Mouse (Mus musculus): Measurements from ENCODE around the gene 2700097O09Rik. TPM values are rescaled to one million over a fixed set of nuclear protein-coding genes. Genes with fewer than 3 reads are reported as not detected.
"Not testable (repeated sequence)": the region's sequence is repeated elsewhere in the genome, so short reads cannot be mapped to it uniquely, and the experiment has no call there.

Gene 2700097O09Rik
- polyA plus RNA-seq, 1 experiment from 2014 or later, result 25.4 TPM

DNA sequence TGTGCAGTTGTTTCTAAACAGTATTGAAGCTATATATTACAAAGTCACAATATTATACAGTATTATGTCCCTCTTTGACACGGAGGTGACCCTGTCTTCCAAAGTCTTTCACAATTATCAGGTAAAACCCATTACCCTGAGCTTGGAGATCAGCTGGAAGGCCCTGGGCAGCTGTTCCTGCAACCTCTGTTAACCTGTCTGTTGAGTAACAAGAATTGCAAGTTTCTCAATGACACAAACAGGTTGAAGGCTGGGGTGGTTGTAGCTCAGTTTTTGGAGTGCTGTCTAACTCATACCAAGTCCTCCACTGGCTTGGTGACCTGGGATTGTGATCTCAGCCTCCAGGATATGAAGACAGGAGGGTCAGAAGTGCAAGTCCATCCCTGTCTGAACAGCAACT, 66.9 kb downstream of the 2700097O09Rik start:
- no peaks in the 10 kb centered on the region for H3K9me3 ChIP-seq (ENCODE audit: control insufficient read depth, low read length)
- H3K9ac ChIP-seq (ENCODE audit: low read length), result no peak overlapping the region
- no peaks in the 10 kb centered on the region for H3K36me3 ChIP-seq (ENCODE audit: control insufficient read depth, insufficient read depth, low read length)
- no peaks in the 10 kb centered on the region for H3K27me3 ChIP-seq (ENCODE audit: control insufficient read depth, insufficient read depth, low read length)
- WGBS, result 81% methylated on average over 1 of the region's 1 CpGs
- no peak overlapping the region for H3K4me3 ChIP-seq (ENCODE audit: control insufficient read depth in 1 of 2, insufficient read depth in 1 of 2, low read depth in 1 of 2, low read length in 2 of 2)
- no peak overlapping the region for H3K4me2 ChIP-seq (ENCODE audit: low read length)
- H3K4me1 ChIP-seq (ENCODE audit: control insufficient read depth in 2 of 2, insufficient read depth in 2 of 2, low read length in 2 of 2), result no peaks in the 10 kb centered on the region
- no peak overlapping the region for H3K27ac ChIP-seq (replicated peaks in 1 of 2; ENCODE audit: control insufficient read depth in 1 of 2, insufficient read depth in 1 of 2, low read depth in 2 of 2, low read length in 2 of 2)
- ATAC-seq (ENCODE audit: insufficient number of reproducible peaks, insufficient read depth, low FRiP score, low read depth), result no peak

DNA sequence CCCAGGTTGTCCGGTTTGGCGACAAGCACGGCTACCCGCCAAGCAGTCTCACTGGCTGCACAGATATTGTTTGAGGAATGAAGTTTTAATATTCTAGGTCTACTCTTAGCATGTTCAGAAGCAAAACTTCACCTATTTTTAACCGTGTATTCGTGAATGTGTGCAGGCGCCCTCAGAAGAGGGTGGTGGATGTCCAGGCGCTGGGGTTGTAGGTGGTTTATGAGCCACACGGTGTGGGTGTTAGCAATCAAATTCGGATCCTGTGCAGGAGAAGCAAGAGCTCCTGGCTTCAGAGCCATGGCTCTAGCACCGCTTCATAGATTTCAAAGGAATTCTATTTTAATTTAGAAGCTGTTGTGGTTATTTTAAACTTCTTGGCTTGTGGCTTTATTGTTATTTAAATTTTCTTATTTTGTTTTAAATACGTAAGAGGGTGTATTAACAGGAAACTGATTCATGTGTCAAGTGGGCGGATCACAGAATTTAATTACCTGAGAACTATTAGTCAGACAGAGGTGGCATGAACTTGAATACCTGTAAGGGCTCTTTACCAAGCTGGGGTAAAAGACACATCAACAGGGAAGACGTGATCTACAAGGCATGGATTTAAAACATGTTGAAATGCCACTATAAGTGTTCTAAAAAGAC, 72.4 kb downstream of the 2700097O09Rik start:
- Histone ChIP-seq H3K36me3 (ENCODE audit: control insufficient read depth, insufficient read depth, low read length) (no peaks in the 10 kb centered on the region), H3K9ac (ENCODE audit: low read length) (no peak overlapping the region), H3K4me2 (ENCODE audit: low read length) (no peak overlapping the region), H3K9me3 (ENCODE audit: control insufficient read depth, low read length) (0 out of 2 replicates have a peak, but pooled peaks cover 3% of the 10 kb centered on the region), H3K4me1 (ENCODE audit: control insufficient read depth in 2 of 2, insufficient read depth in 2 of 2, low read length in 2 of 2) (no peaks in the 10 kb centered on the region), H3K27me3 (ENCODE audit: control insufficient read depth, insufficient read depth, low read length) (no peaks in the 10 kb centered on the region), H3K4me3 (ENCODE audit: control insufficient read depth in 1 of 2, insufficient read depth in 1 of 2, low read depth in 1 of 2, low read length in 2 of 2) (no peak overlapping the region), H3K27ac (replicated peaks in 1 of 2; ENCODE audit: control insufficient read depth in 1 of 2, insufficient read depth in 1 of 2, low read depth in 2 of 2, low read length in 2 of 2) (no peak overlapping the region)
- 86% methylated on average over 14 of the region's 14 CpGs for WGBS
- ATAC-seq (ENCODE audit: insufficient number of reproducible peaks, insufficient read depth, low FRiP score, low read depth), result no peak

DNA sequence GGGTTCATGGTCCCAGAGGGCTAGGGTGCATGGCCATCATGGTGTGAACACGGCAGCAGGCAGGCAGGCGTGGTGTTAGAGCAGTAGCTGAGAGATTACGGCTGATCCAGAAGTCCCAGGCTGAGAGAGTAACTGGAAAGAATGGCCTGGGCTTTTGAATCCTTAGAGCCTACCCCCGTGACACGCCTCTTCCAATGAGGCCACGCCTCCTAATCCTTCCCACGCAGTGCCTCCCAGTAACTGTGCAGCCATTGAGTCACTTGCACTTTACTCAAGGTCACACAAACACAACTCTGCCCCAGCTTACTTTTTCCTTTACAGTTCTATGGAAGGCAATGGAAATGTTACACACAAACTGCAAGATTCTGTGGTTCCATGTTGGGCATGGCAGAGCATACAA, 73.8 kb downstream of the 2700097O09Rik start:
- Histone ChIP-seq H3K27ac (replicated peaks in 1 of 2; ENCODE audit: control insufficient read depth in 1 of 2, insufficient read depth in 1 of 2, low read depth in 2 of 2, low read length in 2 of 2) (no peak overlapping the region), H3K4me3 (ENCODE audit: control insufficient read depth in 1 of 2, insufficient read depth in 1 of 2, low read depth in 1 of 2, low read length in 2 of 2) (no peak overlapping the region), H3K4me1 (ENCODE audit: control insufficient read depth in 2 of 2, insufficient read depth in 2 of 2, low read length in 2 of 2) (no peaks in the 10 kb centered on the region), H3K9me3 (ENCODE audit: control insufficient read depth, low read length) (0 out of 2 replicates have a peak, but pooled peaks cover 3% of the 10 kb centered on the region), H3K36me3 (ENCODE audit: control insufficient read depth, insufficient read depth, low read length) (no peaks in the 10 kb centered on the region), H3K9ac (ENCODE audit: low read length) (no peak overlapping the region), H3K4me2 (ENCODE audit: low read length) (no peak overlapping the region), H3K27me3 (ENCODE audit: control insufficient read depth, insufficient read depth, low read length) (no peaks in the 10 kb centered on the region)
- no peak for ATAC-seq (ENCODE audit: insufficient number of reproducible peaks, insufficient read depth, low FRiP score, low read depth)
- 93% methylated on average over 7 of the region's 7 CpGs for WGBS

DNA sequence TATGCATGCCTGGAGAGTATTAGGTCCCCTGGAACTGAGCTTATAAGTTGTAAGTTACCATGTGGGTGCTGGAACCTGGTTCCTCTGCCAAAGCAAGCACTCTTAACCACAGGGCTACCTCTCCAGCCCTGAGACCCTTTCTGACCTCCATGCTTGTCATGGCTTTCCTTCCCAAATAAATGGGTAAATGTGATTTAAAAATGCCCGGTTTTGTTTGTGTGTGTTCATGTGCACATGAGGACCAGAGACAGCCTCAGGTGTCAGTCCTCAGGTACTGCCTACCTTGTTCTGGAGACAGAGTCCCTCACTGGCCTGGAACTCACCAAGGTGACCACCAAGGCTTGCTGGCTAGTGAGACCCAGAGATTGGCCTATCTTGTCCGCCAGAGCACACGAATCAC, 75.5 kb downstream of the 2700097O09Rik start:
- WGBS, result 90% methylated on average over 3 of the region's 3 CpGs
- no peak for ATAC-seq (ENCODE audit: insufficient number of reproducible peaks, insufficient read depth, low FRiP score, low read depth)
- no peak overlapping the region for H3K9ac ChIP-seq (ENCODE audit: low read length)
- H3K9me3 ChIP-seq (ENCODE audit: control insufficient read depth, low read length), result 0 out of 2 replicates have a peak, but pooled peaks cover 3% of the 10 kb centered on the region
- no peaks in the 10 kb centered on the region for H3K4me1 ChIP-seq (ENCODE audit: control insufficient read depth in 2 of 2, insufficient read depth in 2 of 2, low read length in 2 of 2)
- no peak overlapping the region for H3K4me3 ChIP-seq (ENCODE audit: control insufficient read depth in 1 of 2, insufficient read depth in 1 of 2, low read depth in 1 of 2, low read length in 2 of 2)
- H3K36me3 ChIP-seq (ENCODE audit: control insufficient read depth, insufficient read depth, low read length), result no peaks in the 10 kb centered on the region
- H3K27ac ChIP-seq (replicated peaks in 1 of 2; ENCODE audit: control insufficient read depth in 1 of 2, insufficient read depth in 1 of 2, low read depth in 2 of 2, low read length in 2 of 2), result no peak overlapping the region
- H3K27me3 ChIP-seq (ENCODE audit: control insufficient read depth, insufficient read depth, low read length), result no peaks in the 10 kb centered on the region
- H3K4me2 ChIP-seq (ENCODE audit: low read length), result no peak overlapping the region

DNA sequence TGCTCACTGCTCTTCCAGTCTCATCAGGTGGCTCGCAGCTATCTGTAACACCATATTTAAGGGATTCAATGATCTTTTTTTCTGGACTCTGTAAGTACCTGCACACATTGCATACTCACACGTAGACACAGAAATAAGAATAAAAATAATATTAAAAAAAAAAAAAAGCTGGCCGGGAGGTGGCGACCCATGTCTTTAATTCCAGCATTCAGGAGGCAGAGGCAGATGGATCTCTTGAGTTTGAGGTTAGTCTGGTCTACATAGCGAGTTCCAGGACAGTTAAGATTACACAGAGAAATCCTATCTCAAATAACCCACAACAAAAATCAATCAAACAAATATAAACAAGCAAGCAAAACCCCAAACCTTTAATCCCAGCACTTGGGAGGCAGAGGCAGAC, 76.1 kb downstream of the 2700097O09Rik start:
- H3K4me2 ChIP-seq (ENCODE audit: low read length), result no peak overlapping the region
- no peak overlapping the region for H3K27ac ChIP-seq (replicated peaks in 1 of 2; ENCODE audit: control insufficient read depth in 1 of 2, insufficient read depth in 1 of 2, low read depth in 2 of 2, low read length in 2 of 2)
- H3K4me3 ChIP-seq (ENCODE audit: control insufficient read depth in 1 of 2, insufficient read depth in 1 of 2, low read depth in 1 of 2, low read length in 2 of 2), result no peak overlapping the region
- H3K9ac ChIP-seq (ENCODE audit: low read length), result no peak overlapping the region
- H3K4me1 ChIP-seq (ENCODE audit: control insufficient read depth in 2 of 2, insufficient read depth in 2 of 2, low read length in 2 of 2), result no peaks in the 10 kb centered on the region
- ATAC-seq (ENCODE audit: insufficient number of reproducible peaks, insufficient read depth, low FRiP score, low read depth), result no peak
- 0 out of 2 replicates have a peak, but pooled peaks cover 3% of the 10 kb centered on the region for H3K9me3 ChIP-seq (ENCODE audit: control insufficient read depth, low read length)
- H3K36me3 ChIP-seq (ENCODE audit: control insufficient read depth, insufficient read depth, low read length), result no peaks in the 10 kb centered on the region
- WGBS, result 84% methylated on average over 5 of the region's 5 CpGs
- no peaks in the 10 kb centered on the region for H3K27me3 ChIP-seq (ENCODE audit: control insufficient read depth, insufficient read depth, low read length)

DNA sequence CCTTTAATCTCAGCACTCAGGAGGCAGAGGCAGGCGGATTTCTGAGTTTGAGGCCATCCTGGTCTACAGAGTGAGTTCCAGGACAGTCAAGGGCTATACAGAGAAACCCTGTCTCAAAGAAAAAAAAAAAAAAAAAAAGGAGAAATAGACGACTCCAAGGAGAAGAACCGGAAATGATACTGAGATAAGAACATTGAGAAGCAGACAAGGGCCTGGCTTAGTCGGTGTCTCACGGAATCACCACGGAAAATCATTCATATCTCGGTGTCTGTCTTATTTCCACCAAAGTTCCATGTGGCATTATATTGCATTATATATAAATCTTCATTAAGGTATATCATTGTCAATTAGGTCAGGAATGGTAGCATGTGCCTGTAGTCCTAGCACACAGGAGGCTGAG, 77.4 kb downstream of the 2700097O09Rik start:
- not testable (repeated sequence) for H3K27me3 ChIP-seq (ENCODE audit: control insufficient read depth, insufficient read depth, low read length); H3K9me3 ChIP-seq (ENCODE audit: control insufficient read depth, low read length); H3K9ac ChIP-seq (ENCODE audit: low read length); H3K4me3 ChIP-seq (ENCODE audit: control insufficient read depth in 1 of 2, insufficient read depth in 1 of 2, low read depth in 1 of 2, low read length in 2 of 2); H3K36me3 ChIP-seq (ENCODE audit: control insufficient read depth, insufficient read depth, low read length); H3K4me1 ChIP-seq (ENCODE audit: control insufficient read depth in 2 of 2, insufficient read depth in 2 of 2, low read length in 2 of 2); ATAC-seq (ENCODE audit: insufficient number of reproducible peaks, insufficient read depth, low FRiP score, low read depth); H3K27ac ChIP-seq (replicated peaks in 1 of 2; ENCODE audit: control insufficient read depth in 1 of 2, insufficient read depth in 1 of 2, low read depth in 2 of 2, low read length in 2 of 2); H3K4me2 ChIP-seq (ENCODE audit: low read length)
- 76% methylated on average over 7 of the region's 7 CpGs for WGBS

DNA sequence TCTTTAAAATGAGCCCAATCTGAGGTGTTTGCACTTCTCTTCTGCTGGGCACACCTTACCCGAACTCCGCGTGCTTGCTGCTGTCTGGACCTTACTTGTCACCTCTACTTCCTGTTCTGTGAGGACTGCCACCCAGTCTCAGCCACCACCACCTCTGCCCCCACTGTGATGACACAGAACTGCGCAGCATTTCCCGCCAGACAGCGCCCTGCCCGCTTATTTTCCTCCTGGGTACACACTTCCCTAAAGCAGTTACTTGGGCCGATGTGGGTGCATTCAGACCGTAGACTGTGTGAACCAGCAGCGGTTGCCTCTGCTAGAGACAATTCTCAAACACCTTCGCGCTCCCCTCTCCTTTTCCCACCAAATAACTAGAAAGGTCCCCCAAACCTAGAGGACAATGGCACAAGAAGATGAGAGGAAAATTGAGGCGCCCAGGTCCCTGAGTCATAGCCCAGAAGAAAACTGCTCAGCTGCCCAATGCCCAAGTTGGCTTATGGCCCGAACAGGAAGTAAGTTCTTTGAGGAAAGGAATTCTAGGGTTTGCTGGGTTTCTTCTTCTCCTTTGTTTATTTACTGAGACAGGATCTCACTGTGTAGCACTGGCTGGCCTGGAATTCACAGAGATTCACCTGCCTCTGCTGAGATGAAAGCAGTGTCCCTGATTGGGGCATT, 80.8 kb downstream of the 2700097O09Rik start:
- no peaks in the 10 kb centered on the region for H3K36me3 ChIP-seq (ENCODE audit: control insufficient read depth, insufficient read depth, low read length)
- no peaks in the 10 kb centered on the region for H3K4me1 ChIP-seq (ENCODE audit: control insufficient read depth in 2 of 2, insufficient read depth in 2 of 2, low read length in 2 of 2)
- no peak overlapping the region for H3K9ac ChIP-seq (ENCODE audit: low read length)
- ATAC-seq (ENCODE audit: insufficient number of reproducible peaks, insufficient read depth, low FRiP score, low read depth), result no peak
- no peaks in the 10 kb centered on the region for H3K9me3 ChIP-seq (ENCODE audit: control insufficient read depth, low read length)
- no peak overlapping the region for H3K4me3 ChIP-seq (ENCODE audit: control insufficient read depth in 1 of 2, insufficient read depth in 1 of 2, low read depth in 1 of 2, low read length in 2 of 2)
- no peak overlapping the region for H3K4me2 ChIP-seq (ENCODE audit: low read length)
- no peaks in the 10 kb centered on the region for H3K27me3 ChIP-seq (ENCODE audit: control insufficient read depth, insufficient read depth, low read length)
- 71% methylated on average over 14 of the region's 14 CpGs for whole genome bisulfite sequencing
- H3K27ac ChIP-seq (replicated peaks in 1 of 2; ENCODE audit: control insufficient read depth in 1 of 2, insufficient read depth in 1 of 2, low read depth in 2 of 2, low read length in 2 of 2), result no peak overlapping the region

Data from heart, embryonic 14.5 days (tissue).